Mouse (Mus musculus): ENCODE results near the gene Gm20838. TPM values are rescaled to one million over a fixed set of nuclear protein-coding genes. Genes with fewer than 3 reads are reported as not detected.
"Not testable (repeated sequence)": the region's sequence is repeated elsewhere in the genome, so short reads cannot be mapped to it uniquely, and the experiment has no call there.

The Gm20838 gene
- polyA plus RNA-seq (2017; shearing (Covaris generic)): not detected

DNA sequence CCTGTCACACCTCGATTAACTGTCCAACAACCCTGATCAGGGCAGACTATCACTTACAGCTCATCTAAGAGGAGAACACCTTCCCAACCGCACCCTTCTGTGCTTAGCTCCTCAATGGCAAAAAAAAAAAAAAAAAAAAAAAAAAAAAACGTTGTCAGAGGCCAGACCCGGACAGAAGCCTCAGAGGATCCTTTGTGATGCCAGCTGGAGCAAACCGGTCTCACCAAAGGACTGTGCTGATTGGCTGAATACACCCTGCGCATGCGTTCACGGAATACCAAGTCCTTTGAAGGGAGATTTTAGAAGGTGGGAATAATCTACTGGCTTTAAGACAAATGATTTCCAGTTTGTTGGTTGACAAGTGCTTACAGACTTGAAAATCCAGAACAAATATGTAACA is at the start of gene Gm20838:
Gene Gm20838 (minus strand): TSS at position 101 of the 400 bp plus-strand sequence.
- ATAC-seq: not testable (repeated sequence)
